Mouse (Mus musculus) mature B cell (primary cell): ENCODE measurements around the gene Slc36a4.

Experiments used
- in situ Hi-C: fragments of 300-500 bp; cut with MboI; formaldehyde crosslinking; loops from 2 replicates; pipeline ENCODE4 v1.14.3; 2019

Gene Slc36a4

GRCm38 (mm10) chr9:15722506-15722905, 13.0 kb downstream of the Slc36a4 start:
- in situ Hi-C loops = no loop called here

GRCm38 (mm10) chr9:15727168-15727567, 17.6 kb downstream of the Slc36a4 start:
- in situ Hi-C loops = no loop called here

GRCm38 (mm10) chr9:15731758-15732748, 22.5 kb downstream of the Slc36a4 start:
- in situ Hi-C loops = no loop called here

- in situ Hi-C loops = no loop called here
Measured at GRCm38 (mm10) chr9:15734056-15734866, 24.7 kb downstream of the Slc36a4 start.

DNA sequence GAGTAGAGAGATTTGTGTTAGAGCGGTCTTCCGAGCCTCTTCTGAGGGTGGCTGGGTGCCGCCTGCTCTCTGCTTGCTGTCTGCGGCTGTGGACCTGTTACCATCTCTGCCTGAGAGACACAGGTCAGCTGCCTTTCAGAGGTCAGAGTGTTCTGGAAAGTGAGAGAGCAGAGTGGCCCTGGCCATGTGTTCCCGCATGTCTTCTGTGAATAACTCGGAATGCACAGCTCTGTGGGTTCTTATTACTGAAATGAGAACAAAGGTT, 25.3 kb downstream of the Slc36a4 start:
- in situ Hi-C loops = no loop called here

GRCm38 (mm10) chr9:15737522-15737921, 28.0 kb downstream of the Slc36a4 start:
- in situ Hi-C loops = no loop called here

GRCm38 (mm10) chr9:15741428-15741827, 31.9 kb downstream of the Slc36a4 start:
- in situ Hi-C loops = no loop called here

GRCm38 (mm10) chr9:15741931-15742330, 32.4 kb downstream of the Slc36a4 start:
- in situ Hi-C loops = no loop called here

DNA sequence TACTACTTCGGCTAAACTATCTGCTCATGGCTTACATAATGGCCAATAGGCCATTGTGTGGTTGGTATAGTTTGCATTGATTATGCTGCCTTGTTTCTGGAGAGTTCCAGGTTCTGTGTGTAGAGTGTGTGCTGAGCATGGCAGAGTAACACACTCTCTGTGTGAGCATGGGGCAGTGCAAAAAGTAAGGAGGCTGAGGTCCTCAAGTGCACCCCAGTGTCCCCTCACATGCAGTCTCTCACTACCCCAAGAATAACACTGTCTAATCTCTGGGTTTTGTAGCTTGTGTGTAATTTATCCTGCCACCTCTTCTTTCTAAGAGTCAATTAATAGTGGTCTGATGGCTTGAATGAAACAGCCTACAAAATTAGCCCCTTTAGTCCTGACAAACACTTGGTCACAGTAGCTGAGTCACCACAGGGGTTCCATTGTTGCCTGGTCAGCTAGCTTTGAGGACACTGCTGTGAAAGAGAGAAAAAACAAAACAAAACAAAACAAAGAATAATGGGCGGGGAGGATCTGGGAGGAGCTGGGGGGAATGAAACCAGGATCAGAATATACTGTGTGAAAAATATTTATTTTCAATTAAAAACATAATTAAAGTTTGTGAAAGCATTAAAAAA, 36.6 kb downstream of the Slc36a4 start:
- in situ Hi-C loops = no loop called here

GRCm38 (mm10) chr9:15746636-15747035, 37.1 kb downstream of the Slc36a4 start:
- in situ Hi-C loops = no loop called here

GRCm38 (mm10) chr9:15748383-15748782, 38.8 kb downstream of the Slc36a4 start:
- in situ Hi-C loops = no loop called here

GRCm38 (mm10) chr9:15759318-15759717, 49.8 kb downstream of the Slc36a4 start:
- in situ Hi-C loops = no loop called here

DNA sequence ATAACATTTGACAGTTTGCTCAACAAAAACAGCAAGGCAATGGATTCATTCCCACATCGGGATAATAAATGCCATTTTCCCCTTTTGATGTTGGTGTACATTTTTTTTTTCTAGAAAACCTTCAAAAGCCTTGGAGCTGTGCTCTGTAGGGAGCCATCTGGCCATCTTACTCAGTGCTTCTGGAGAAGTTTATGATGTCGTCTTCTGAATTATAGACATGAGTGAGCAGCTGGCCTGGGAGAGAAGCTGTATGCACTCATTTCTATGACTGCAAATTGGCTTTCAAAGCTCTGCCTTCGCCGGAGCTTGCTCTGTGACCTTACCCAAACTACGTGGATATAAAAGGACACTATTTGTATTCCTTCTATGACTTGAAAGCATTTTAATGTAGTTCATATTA, 56.8 kb downstream of the Slc36a4 start:
- in situ Hi-C loops = no loop called here

DNA sequence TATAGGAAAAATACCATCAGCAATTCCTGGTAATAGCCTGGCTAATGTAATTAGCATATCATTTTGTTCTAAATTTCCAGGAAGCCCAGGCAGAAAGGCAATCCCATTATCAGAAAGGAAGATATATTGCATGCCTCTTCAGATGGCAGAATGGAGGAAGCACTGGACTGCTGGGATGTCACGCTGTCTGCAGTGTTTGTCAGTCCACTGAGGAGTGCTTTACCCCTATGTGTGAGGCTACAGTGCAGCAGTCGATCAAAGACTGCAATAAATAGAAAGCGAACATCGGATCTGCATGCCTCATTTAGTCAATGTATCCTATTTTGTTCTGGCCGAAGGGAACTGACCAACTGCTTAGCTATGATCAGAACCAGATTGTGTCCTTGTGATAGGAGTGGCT, 57.3 kb downstream of the Slc36a4 start:
- in situ Hi-C loops = no loop called here

- in situ Hi-C loops = no loop called here
Measured at GRCm38 (mm10) chr9:15772766-15773165, 63.2 kb downstream of the Slc36a4 start.

DNA sequence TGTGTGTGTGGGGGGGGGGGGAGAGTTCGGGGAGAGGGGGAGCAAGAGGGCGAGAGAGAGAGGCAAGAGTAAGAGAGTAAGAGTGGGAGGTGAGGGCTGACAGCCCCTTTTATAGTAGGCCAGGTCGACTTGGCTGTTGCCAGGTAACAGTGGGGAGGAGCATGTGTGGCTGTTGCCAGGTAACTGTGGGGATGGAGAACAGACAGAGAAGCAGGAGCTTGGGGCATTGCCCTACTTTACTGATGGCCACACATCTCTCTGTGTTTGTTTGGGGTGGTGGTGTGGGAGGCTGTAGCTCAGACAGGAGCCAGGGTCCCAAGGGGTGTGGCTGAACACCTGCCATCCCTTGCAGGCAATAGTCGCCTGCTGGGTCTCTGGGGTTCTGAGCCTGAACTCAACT, 63.9 kb downstream of the Slc36a4 start:
- in situ Hi-C loops = no loop called here

DNA sequence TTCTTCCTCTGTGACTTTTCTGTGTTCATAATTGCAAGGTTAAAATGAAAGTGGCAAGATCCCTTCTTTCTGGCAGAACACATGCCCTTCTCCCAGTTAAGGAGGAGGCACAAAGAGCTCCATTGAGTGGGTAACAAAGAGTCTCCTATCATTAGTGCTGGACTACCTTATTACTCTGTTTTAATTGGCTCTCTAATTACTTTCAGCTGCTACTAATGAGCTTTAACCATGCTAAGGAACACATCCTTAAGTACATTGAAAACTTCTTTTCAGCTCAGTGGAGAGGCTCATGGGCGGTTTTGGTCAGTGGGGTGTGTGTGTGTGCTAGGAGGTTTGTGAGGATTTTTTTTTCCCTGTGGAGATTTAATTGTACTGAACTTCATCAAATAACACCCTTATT, 65.4 kb downstream of the Slc36a4 start:
- in situ Hi-C loops = no loop called here

DNA sequence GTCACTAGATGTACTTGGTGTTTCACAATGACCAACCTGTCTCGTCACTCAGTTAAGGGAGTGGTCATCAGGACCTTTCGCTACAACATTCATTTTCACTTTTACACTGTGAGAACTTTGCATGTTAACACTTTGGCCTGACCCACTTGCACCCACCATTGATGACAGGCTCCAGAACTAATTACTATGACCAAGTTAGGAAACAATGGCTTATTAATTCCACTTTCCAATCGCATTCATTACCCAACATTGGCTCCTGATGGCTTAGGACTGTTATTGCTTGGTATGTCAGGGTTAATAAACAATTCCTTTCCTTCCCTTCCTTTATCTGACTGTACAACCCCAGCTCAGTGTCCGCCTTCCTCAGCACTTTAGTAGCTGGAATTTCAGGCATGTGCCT, 72.4 kb downstream of the Slc36a4 start:
- in situ Hi-C loops = no loop called here

DNA sequence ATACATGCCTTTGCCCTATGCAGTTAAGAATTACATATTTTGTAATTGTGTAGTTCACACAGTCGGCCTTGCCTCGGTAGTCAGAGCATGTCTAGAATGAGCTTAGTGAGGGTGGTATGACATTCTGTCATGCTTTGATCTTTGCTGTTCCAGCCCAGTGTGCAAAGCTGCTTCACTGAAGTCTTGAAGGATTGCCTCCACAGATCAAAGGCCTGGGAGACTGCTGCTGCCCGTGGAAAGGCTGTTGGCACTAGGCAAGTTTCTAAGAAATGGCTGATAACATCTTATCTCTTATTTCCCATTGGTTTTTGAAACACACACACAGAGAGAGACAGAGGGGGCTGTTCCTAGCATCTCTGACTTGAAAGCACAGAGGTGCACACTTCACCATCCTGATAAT, 76.7 kb downstream of the Slc36a4 start:
- in situ Hi-C loops = no loop called here

GRCm38 (mm10) chr9:15786610-15787009, 77.1 kb downstream of the Slc36a4 start:
- in situ Hi-C loops = no loop called here

- in situ Hi-C loops = no loop called here
Measured at GRCm38 (mm10) chr9:15792076-15792475, 82.5 kb downstream of the Slc36a4 start.
